Mouse (Mus musculus) liver, adult 2 months (tissue): ENCODE measurements around the gene Spata31d1b.

Experiments
- CTCF ChIP-seq: fragments of 200-500 bp; IDR thresholded peaks from 2 replicates; pipeline ENCODE4 v1.5.1; 2011; ENCODE audit warnings: low read depth, low read length, control low read depth
- POLR2A ChIP-seq: fragments of 200-500 bp; IDR thresholded peaks from 2 replicates; pipeline ENCODE4 v1.6.1; 2011; ENCODE audit warnings: low read length, control low read depth; ENCODE audit not compliant: insufficient read depth; ENCODE audit errors: extremely low read depth

- TF ChIP-seq CTCF, result no peak
- TF ChIP-seq POLR2A, result no peak
These were observed 39.8 kb upstream of the Spata31d1b start for GRCm38 (mm10) chr13:59672248-59672647.
